Mouse (Mus musculus): ENCODE measurements around the gene Usp39. TPM values are rescaled to one million over a fixed set of nuclear protein-coding genes. Genes with fewer than 3 reads are reported as not detected.

The Usp39 gene
- polyA plus RNA-seq, 1 experiment from 2014 or later, result 46.6 TPM

GRCm38 (mm10) chr6:72374820-72375563 lies 30.0 kb upstream of the Usp39 start:
- ATAC-seq (ENCODE audit: low read depth), result no peak
- Histone ChIP-seq H3K4me1 (ENCODE audit: control insufficient read depth, insufficient read depth, low read length) (peaks cover 6% of the 10 kb centered on the region; the same call in 1 of the 2 replicates), H3K27ac (replicated peaks; ENCODE audit: low read depth, low read length) (no peak overlapping the region), H3K4me3 (ENCODE audit: low read depth, low read length) (no peak overlapping the region), H3K4me2 (ENCODE audit: low read depth, low read length) (no peak overlapping the region), H3K9ac (ENCODE audit: low read depth, low read length) (no peak overlapping the region), H3K9me3 (ENCODE audit: control insufficient read depth, low read length) (no peaks in the 10 kb centered on the region), H3K27me3 (replicated peaks; ENCODE audit: control insufficient read depth, insufficient read depth, low read length) (no peaks in the 10 kb centered on the region), H3K36me3 (ENCODE audit: control insufficient read depth, insufficient read depth, low read length) (no peaks in the 10 kb centered on the region)
- 78% methylated on average over 15 of the region's 15 CpGs for WGBS
- no peak for DNase-seq (ENCODE audit: low spot score)

- DNase-seq (ENCODE audit: low spot score) (no peak), ATAC-seq (ENCODE audit: low read depth) (no peak)
- Histone ChIP-seq H3K4me2 (ENCODE audit: low read depth, low read length) (no peak overlapping the region), H3K9me3 (ENCODE audit: control insufficient read depth, low read length) (no peaks in the 10 kb centered on the region), H3K27ac (replicated peaks; ENCODE audit: low read depth, low read length) (no peak overlapping the region), H3K36me3 (ENCODE audit: control insufficient read depth, insufficient read depth, low read length) (no peaks in the 10 kb centered on the region), H3K4me3 (ENCODE audit: low read depth, low read length) (no peak overlapping the region), H3K4me1 (ENCODE audit: control insufficient read depth, insufficient read depth, low read length) (peaks cover 6% of the 10 kb centered on the region; the same call in 1 of the 2 replicates), H3K27me3 (replicated peaks; ENCODE audit: control insufficient read depth, insufficient read depth, low read length) (no peaks in the 10 kb centered on the region), H3K9ac (ENCODE audit: low read depth, low read length) (no peak overlapping the region)
- 57% methylated on average over 7 of the region's 7 CpGs for WGBS
Observed at GRCm38 (mm10) chr6:72374206-72374605, 29.2 kb upstream of the Usp39 start.

- Histone ChIP-seq H3K27ac (replicated peaks; ENCODE audit: low read depth, low read length) (no peak overlapping the region), H3K4me3 (ENCODE audit: low read depth, low read length) (no peak overlapping the region), H3K9ac (ENCODE audit: low read depth, low read length) (no peak overlapping the region), H3K9me3 (ENCODE audit: control insufficient read depth, low read length) (no peaks in the 10 kb centered on the region), H3K36me3 (ENCODE audit: control insufficient read depth, insufficient read depth, low read length) (no peaks in the 10 kb centered on the region), H3K4me2 (ENCODE audit: low read depth, low read length) (no peak overlapping the region), H3K4me1 (ENCODE audit: control insufficient read depth, insufficient read depth, low read length) (peaks cover 6% of the 10 kb centered on the region; the same call in 1 of the 2 replicates), H3K27me3 (replicated peaks; ENCODE audit: control insufficient read depth, insufficient read depth, low read length) (no peaks in the 10 kb centered on the region)
- no peak for DNase-seq (ENCODE audit: low spot score)
- 82% methylated on average over 4 of the region's 4 CpGs for WGBS
- ATAC-seq (ENCODE audit: low read depth), result no peak
Observed at GRCm38 (mm10) chr6:72373184-72373583, 28.2 kb upstream of the Usp39 start.

- ATAC-seq (ENCODE audit: low read depth), result peak; percentile 35; the same call in 1 of the 2 replicates
- Histone ChIP-seq H3K4me3 (ENCODE audit: low read depth, low read length) (no peak overlapping the region), H3K4me1 (ENCODE audit: control insufficient read depth, insufficient read depth, low read length) (peaks cover 6% of the 10 kb centered on the region; the same call in 1 of the 2 replicates), H3K27me3 (replicated peaks; ENCODE audit: control insufficient read depth, insufficient read depth, low read length) (no peaks in the 10 kb centered on the region), H3K36me3 (ENCODE audit: control insufficient read depth, insufficient read depth, low read length) (no peaks in the 10 kb centered on the region), H3K9ac (ENCODE audit: low read depth, low read length) (0 out of 2 replicates have a peak overlapping the region, but pooled peaks have one; percentile 11), H3K4me2 (ENCODE audit: low read depth, low read length) (no peak overlapping the region), H3K9me3 (ENCODE audit: control insufficient read depth, low read length) (no peaks in the 10 kb centered on the region), H3K27ac (replicated peaks; ENCODE audit: low read depth, low read length) (peak overlapping the region; percentile 19; the same call in 1 of the 2 replicates)
- WGBS, result 0% methylated on average over 1 of the region's 1 CpGs
- no peak for DNase-seq (ENCODE audit: low spot score)
Observed at GRCm38 (mm10) chr6:72371571-72371970, 26.6 kb upstream of the Usp39 start.

- Histone ChIP-seq H3K9me3 (ENCODE audit: control insufficient read depth, low read length) (no peaks in the 10 kb centered on the region), H3K27me3 (replicated peaks; ENCODE audit: control insufficient read depth, insufficient read depth, low read length) (no peaks in the 10 kb centered on the region), H3K4me2 (ENCODE audit: low read depth, low read length) (no peak overlapping the region), H3K4me1 (ENCODE audit: control insufficient read depth, insufficient read depth, low read length) (peaks cover 6% of the 10 kb centered on the region; the same call in 1 of the 2 replicates), H3K4me3 (ENCODE audit: low read depth, low read length) (no peak overlapping the region), H3K36me3 (ENCODE audit: control insufficient read depth, insufficient read depth, low read length) (no peaks in the 10 kb centered on the region), H3K27ac (replicated peaks; ENCODE audit: low read depth, low read length) (peak overlapping the region; percentile 44; the same call in 1 of the 2 replicates), H3K9ac (ENCODE audit: low read depth, low read length) (0 out of 2 replicates have a peak overlapping the region, but pooled peaks have one; percentile 11)
- ATAC-seq (ENCODE audit: low read depth), result peak; percentile 91
- peak; percentile 77 for DNase-seq (ENCODE audit: low spot score)
- WGBS, result 25% methylated on average over 5 of the region's 5 CpGs
Observed at GRCm38 (mm10) chr6:72371147-72371546, 26.2 kb upstream of the Usp39 start.

GRCm38 (mm10) chr6:72370091-72370490 lies 25.1 kb upstream of the Usp39 start:
- no peaks in the 10 kb centered on the region for H3K36me3 ChIP-seq (ENCODE audit: control insufficient read depth, insufficient read depth, low read length)
- H3K27me3 ChIP-seq (replicated peaks; ENCODE audit: control insufficient read depth, insufficient read depth, low read length), result no peaks in the 10 kb centered on the region
- no peak overlapping the region for H3K4me2 ChIP-seq (ENCODE audit: low read depth, low read length)
- H3K9ac ChIP-seq (ENCODE audit: low read depth, low read length), result no peak overlapping the region
- 83% methylated on average over 12 of the region's 12 CpGs for WGBS
- DNase-seq (ENCODE audit: low spot score) (no peak), ATAC-seq (ENCODE audit: low read depth) (no peak)
- no peak overlapping the region for H3K4me3 ChIP-seq (ENCODE audit: low read depth, low read length)
- H3K27ac ChIP-seq (replicated peaks; ENCODE audit: low read depth, low read length), result no peak overlapping the region
- no peaks in the 10 kb centered on the region for H3K9me3 ChIP-seq (ENCODE audit: control insufficient read depth, low read length)
- H3K4me1 ChIP-seq (ENCODE audit: control insufficient read depth, insufficient read depth, low read length), result peaks cover 6% of the 10 kb centered on the region; the same call in 1 of the 2 replicates

GRCm38 (mm10) chr6:72369557-72369956 lies 24.6 kb upstream of the Usp39 start:
- ATAC-seq (ENCODE audit: low read depth), result no peak
- 85% methylated on average over 4 of the region's 4 CpGs for WGBS

GRCm38 (mm10) chr6:72367460-72367974 lies 22.5 kb upstream of the Usp39 start:
- Histone ChIP-seq H3K9ac (ENCODE audit: low read depth, low read length) (no peak overlapping the region), H3K4me3 (ENCODE audit: low read depth, low read length) (no peak overlapping the region), H3K27ac (replicated peaks; ENCODE audit: low read depth, low read length) (no peak overlapping the region), H3K4me2 (ENCODE audit: low read depth, low read length) (no peak overlapping the region), H3K27me3 (replicated peaks; ENCODE audit: control insufficient read depth, insufficient read depth, low read length) (no peaks in the 10 kb centered on the region), H3K9me3 (ENCODE audit: control insufficient read depth, low read length) (no peaks in the 10 kb centered on the region), H3K36me3 (ENCODE audit: control insufficient read depth, insufficient read depth, low read length) (no peaks in the 10 kb centered on the region), H3K4me1 (ENCODE audit: control insufficient read depth, insufficient read depth, low read length) (peaks cover 6% of the 10 kb centered on the region; the same call in 1 of the 2 replicates)
- DNase-seq (ENCODE audit: low spot score) (no peak), ATAC-seq (ENCODE audit: low read depth) (no peak)
- WGBS, result 81% methylated on average over 4 of the region's 4 CpGs

More at GRCm38 (mm10) chr6:72369557-72369956, 24.6 kb upstream of the Usp39 start:
- no peak overlapping the region for H3K9ac ChIP-seq (ENCODE audit: low read depth, low read length)
- H3K4me2 ChIP-seq (ENCODE audit: low read depth, low read length), result no peak overlapping the region
- H3K27ac ChIP-seq (replicated peaks; ENCODE audit: low read depth, low read length), result no peak overlapping the region
- H3K27me3 ChIP-seq (replicated peaks; ENCODE audit: control insufficient read depth, insufficient read depth, low read length), result no peaks in the 10 kb centered on the region
- no peaks in the 10 kb centered on the region for H3K36me3 ChIP-seq (ENCODE audit: control insufficient read depth, insufficient read depth, low read length)
- H3K4me3 ChIP-seq (ENCODE audit: low read depth, low read length), result no peak overlapping the region
- no peak for DNase-seq (ENCODE audit: low spot score)
- H3K9me3 ChIP-seq (ENCODE audit: control insufficient read depth, low read length), result no peaks in the 10 kb centered on the region
- H3K4me1 ChIP-seq (ENCODE audit: control insufficient read depth, insufficient read depth, low read length), result peaks cover 6% of the 10 kb centered on the region; the same call in 1 of the 2 replicates
